Mouse (Mus musculus) liver, embryonic 14.5 days (tissue): ENCODE data around the gene AI467606. TPM values are rescaled to one million over a fixed set of nuclear protein-coding genes. Genes with fewer than 3 reads are reported as not detected.

Experiments
- ATAC-seq: fragments of 200-750 bp; cut with Nextera tagmentation; 2 replicates; pipeline ENCODE4 v1.8.0; 2017; ENCODE audit warnings: moderate number of reproducible peaks, mild to moderate bottlenecking, moderate library complexity; ENCODE audit not compliant: insufficient read depth
- DNase-seq, 3 experiments: peaks; one replicate each; pipeline ENCODE4 v3.0.0-alpha.2; 2012 to 2013; ENCODE audit warnings: low read depth in 3 of 3, low spot score in 3 of 3
- H3K27ac ChIP-seq: fragments of 300-500 bp; sonication (generic); 2 replicates; pipeline ENCODE4 v1.5.1; 2014; ENCODE audit warnings: moderate library complexity, mild to moderate bottlenecking, control low read depth, inconsistent platforms
- H3K27me3 ChIP-seq: fragments of 300-500 bp; sonication (generic); 2 replicates; pipeline ENCODE4 v1.6.1; 2014; ENCODE audit warnings: mild to moderate bottlenecking, low read length, moderate library complexity; ENCODE audit not compliant: control insufficient read depth, insufficient read depth
- H3K36me3 ChIP-seq: fragments of 300-500 bp; sonication (generic); replicated peaks from 2 replicates; pipeline ENCODE4 v1.6.1; 2014; ENCODE audit warnings: low read depth; ENCODE audit not compliant: control insufficient read depth, insufficient read depth
- H3K4me1 ChIP-seq, 2 experiments: fragments of 200-500 bp in 1 of 2; fragments of 300-500 bp in 1 of 2; sonication (generic) in 1 of 2; replicated peaks; 2 replicates each; pipeline ENCODE4 v1.6.1; 2012 to 2014; ENCODE audit warnings: antibody characterized with exemption in 1 of 2, inconsistent platforms in 1 of 2, low read length in 1 of 2; ENCODE audit not compliant: control insufficient read depth in 2 of 2, insufficient read depth in 2 of 2
- H3K4me2 ChIP-seq: fragments of 300-500 bp; sonication (generic); 2 replicates; pipeline ENCODE4 v1.6.1; 2014; ENCODE audit warnings: low read depth, mild to moderate bottlenecking, control low read depth, moderate library complexity
- H3K4me3 ChIP-seq, 2 experiments: fragments of 200-500 bp in 1 of 2; fragments of 300-500 bp in 1 of 2; sonication (generic) in 1 of 2; 2 replicates each; pipeline ENCODE4 v1.5.1; 2012 to 2014; ENCODE audit warnings: low read depth in 2 of 2, low read length in 2 of 2, mild to moderate bottlenecking in 2 of 2, control low read depth in 1 of 2, inconsistent platforms in 1 of 2, moderate library complexity in 1 of 2; ENCODE audit not compliant: insufficient read depth in 1 of 2
- H3K9ac ChIP-seq: fragments of 300-500 bp; sonication (generic); replicated peaks from 2 replicates; pipeline ENCODE4 v1.6.1; 2014; ENCODE audit warnings: mild to moderate bottlenecking, control low read depth, moderate library complexity
- H3K9me3 ChIP-seq: fragments of 300-500 bp; sonication (generic); 2 replicates; pipeline ENCODE4 v1.6.1; 2016; ENCODE audit warnings: low read length, mixed read lengths; ENCODE audit not compliant: control insufficient read depth
- CTCF ChIP-seq: IDR thresholded peaks from 2 replicates; pipeline ENCODE4 v1.5.1; 2016; ENCODE audit warnings: antibody characterized with exemption, low read depth, control low read depth
- EP300 ChIP-seq: IDR thresholded peaks from 2 replicates; pipeline ENCODE4 v1.6.1; 2016; ENCODE audit warnings: antibody characterized with exemption, low read depth
- WGBS: fragments of 180-500 bp; shearing (Covaris S2); extraction: QIAGEN DNeasy Blood & Tissue Kit; methylation state at CpG from one replicate; pipeline ENCODE4 v1.1.7; 2014; ENCODE audit not compliant: insufficient replicate concordance; 5-methylcytosine and 5-hydroxymethylcytosine counted together
- polyA plus RNA-seq, 2 experiments: library from polyadenylated mRNA; depleted of rRNA in 1 of 2; stranded (reverse) in 1 of 2; unstranded in 1 of 2; fragments of >200 nt; fragmentation: Nextera tagmentation in 1 of 2; extraction: Ambion mirVana in 1 of 2; gene quantifications; 2 replicates each; pipeline versions ENCODE4 v1.2.1 to v1.2.3; 2012 to 2014

AI467606 gene
- polyA plus RNA-seq, 2 experiments = 5.3 to 7.6 TPM

DNA sequence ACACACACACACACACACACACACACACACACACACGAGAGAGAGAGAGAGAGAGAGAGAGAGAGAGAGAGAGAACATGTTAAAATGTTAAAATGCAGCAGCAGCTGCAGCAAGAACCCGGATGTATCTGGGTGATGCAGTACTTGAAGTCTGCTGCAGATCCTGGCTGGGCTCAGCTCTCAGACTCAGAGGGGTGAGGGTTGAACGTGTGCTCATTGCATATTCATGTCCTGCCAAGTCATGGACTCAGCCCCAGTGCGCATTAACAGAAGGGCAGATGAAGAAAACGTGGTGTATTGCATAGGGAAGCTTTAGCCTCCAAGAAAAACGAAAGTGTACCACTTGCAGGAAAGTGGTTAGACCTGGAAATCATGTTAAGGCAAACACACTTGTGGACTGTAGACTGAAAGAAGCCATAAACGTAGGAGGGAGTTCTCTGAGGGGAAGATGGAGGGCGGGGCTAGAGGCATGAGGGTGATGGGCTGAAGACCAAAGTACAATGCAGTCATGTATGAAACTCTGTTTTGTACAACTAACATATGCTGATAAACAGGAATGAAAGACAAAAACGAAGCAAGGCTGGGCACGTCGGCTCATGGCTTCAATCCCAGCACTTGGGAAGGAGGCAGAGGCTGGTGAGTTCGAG, 22.6 kb downstream of the AI467606 start:
- H3K9me3 ChIP-seq = no peaks in the 10 kb centered on the region
- WGBS = 41% methylated on average over 12 of the region's 12 CpGs
- H3K4me3 ChIP-seq = no peak overlapping the region
- no peaks in the 10 kb centered on the region for H3K27me3 ChIP-seq
- H3K27ac ChIP-seq = no peak overlapping the region
- H3K36me3 ChIP-seq = no peaks in the 10 kb centered on the region; the same call in 1 of the 2 replicates
- TF ChIP-seq CTCF (no peak), EP300 (no peak)
- DNase-seq (no peak), ATAC-seq (no peak)
- no peak overlapping the region for H3K9ac ChIP-seq
- no peak overlapping the region for H3K4me2 ChIP-seq
- H3K4me1 ChIP-seq = peaks cover 3 to 16% of the 10 kb centered on the region in 2 experiments; a peak in 3 of 4 replicates

GRCm38 (mm10) chr7:127114920-127115319, 23.8 kb downstream of the AI467606 start:
- DNase-seq (no peak), ATAC-seq (no peak)
- H3K4me3 ChIP-seq = no peak overlapping the region
- TF ChIP-seq CTCF = no peak
- no peaks in the 10 kb centered on the region for H3K9me3 ChIP-seq
- 62% methylated on average over 11 of the region's 11 CpGs for WGBS
- no peak overlapping the region for H3K9ac ChIP-seq
- peaks cover 3 to 28% of the 10 kb centered on the region in 2 experiments; a peak in 3 of 4 replicates for H3K4me1 ChIP-seq
- H3K4me2 ChIP-seq = no peak overlapping the region
- no peaks in the 10 kb centered on the region for H3K27me3 ChIP-seq
- no peaks in the 10 kb centered on the region; the same call in 1 of the 2 replicates for H3K36me3 ChIP-seq
- no peak overlapping the region for H3K27ac ChIP-seq

DNA sequence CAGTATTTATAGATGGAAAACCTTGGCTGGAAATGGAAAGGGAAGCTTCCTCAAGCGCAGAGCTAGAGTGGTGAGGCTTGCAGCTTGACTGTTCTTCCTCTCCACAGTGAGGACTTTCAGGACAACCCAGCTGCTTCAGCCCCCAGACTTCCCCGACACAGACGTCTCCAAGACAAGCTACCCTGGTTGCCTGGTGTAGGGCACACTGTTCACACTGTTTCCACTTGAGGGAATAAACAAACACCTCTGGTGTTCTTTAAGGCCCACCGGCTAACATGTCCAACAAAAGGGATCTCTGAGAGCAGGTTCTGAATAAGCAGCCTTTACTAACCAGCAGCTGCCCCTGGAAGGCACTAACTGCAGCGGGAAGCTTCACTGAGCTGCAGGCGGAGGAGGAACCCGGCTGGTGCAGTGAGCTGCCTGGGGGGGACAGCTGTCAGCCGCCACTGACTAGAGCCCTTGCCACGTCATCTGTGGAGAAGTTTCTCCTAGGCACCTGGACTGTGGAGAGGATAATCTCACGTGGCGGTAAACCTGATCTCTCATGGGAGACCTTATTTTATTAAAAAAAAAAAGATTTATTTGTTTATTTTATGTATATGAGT, 25.3 kb downstream of the AI467606 start:
- Histone ChIP-seq H3K27ac (no peak overlapping the region), H3K4me2 (no peak overlapping the region), H3K4me3 (no peak overlapping the region), H3K9me3 (no peaks in the 10 kb centered on the region), H3K27me3 (no peaks in the 10 kb centered on the region), H3K9ac (no peak overlapping the region), H3K36me3 (no peaks in the 10 kb centered on the region; the same call in 1 of the 2 replicates), H3K4me1 (peaks cover 3 to 28% of the 10 kb centered on the region in 2 experiments; a peak in 3 of 4 replicates)
- WGBS = 65% methylated on average over 11 of the region's 11 CpGs
- ATAC-seq = no peak
- TF ChIP-seq CTCF (no peak), EP300 (no peak)
- no peak for DNase-seq

GRCm38 (mm10) chr7:127117948-127118347, 26.8 kb downstream of the AI467606 start:
- Histone ChIP-seq H3K4me1 (peaks cover 3 to 26% of the 10 kb centered on the region in 2 experiments; a peak in 3 of 4 replicates), H3K4me2 (no peak overlapping the region), H3K27ac (no peak overlapping the region), H3K9me3 (no peaks in the 10 kb centered on the region), H3K9ac (no peak overlapping the region), H3K27me3 (no peaks in the 10 kb centered on the region), H3K36me3 (no peaks in the 10 kb centered on the region; the same call in 1 of the 2 replicates), H3K4me3 (no peak overlapping the region)
- ATAC-seq (no peak), DNase-seq (no peak)
- 69% methylated on average over 5 of the region's 5 CpGs for WGBS
- TF ChIP-seq EP300 (no peak), CTCF (peak; percentile 50)

GRCm38 (mm10) chr7:127118671-127119445, 27.7 kb downstream of the AI467606 start:
- no peak overlapping the region for H3K27ac ChIP-seq
- WGBS = 64% methylated on average over 14 of the region's 14 CpGs
- DNase-seq = no peak

More at GRCm38 (mm10) chr7:127118671-127119445, 27.7 kb downstream of the AI467606 start:
- Histone ChIP-seq H3K4me2 (no peak overlapping the region), H3K36me3 (no peaks in the 10 kb centered on the region; the same call in 1 of the 2 replicates), H3K4me3 (no peak overlapping the region), H3K9ac (no peak overlapping the region), H3K4me1 (peaks cover under 1 to 20% of the 10 kb centered on the region in 2 experiments; a peak in 3 of 4 replicates), H3K27me3 (no peaks in the 10 kb centered on the region), H3K9me3 (no peaks in the 10 kb centered on the region)
- no peak; the same call in 1 of the 2 replicates for ATAC-seq
- no peak for TF ChIP-seq EP300
- no peak for TF ChIP-seq CTCF
